8 mouse cellular contexts compared by ENCODE assay signal in the genomic region with DNA sequence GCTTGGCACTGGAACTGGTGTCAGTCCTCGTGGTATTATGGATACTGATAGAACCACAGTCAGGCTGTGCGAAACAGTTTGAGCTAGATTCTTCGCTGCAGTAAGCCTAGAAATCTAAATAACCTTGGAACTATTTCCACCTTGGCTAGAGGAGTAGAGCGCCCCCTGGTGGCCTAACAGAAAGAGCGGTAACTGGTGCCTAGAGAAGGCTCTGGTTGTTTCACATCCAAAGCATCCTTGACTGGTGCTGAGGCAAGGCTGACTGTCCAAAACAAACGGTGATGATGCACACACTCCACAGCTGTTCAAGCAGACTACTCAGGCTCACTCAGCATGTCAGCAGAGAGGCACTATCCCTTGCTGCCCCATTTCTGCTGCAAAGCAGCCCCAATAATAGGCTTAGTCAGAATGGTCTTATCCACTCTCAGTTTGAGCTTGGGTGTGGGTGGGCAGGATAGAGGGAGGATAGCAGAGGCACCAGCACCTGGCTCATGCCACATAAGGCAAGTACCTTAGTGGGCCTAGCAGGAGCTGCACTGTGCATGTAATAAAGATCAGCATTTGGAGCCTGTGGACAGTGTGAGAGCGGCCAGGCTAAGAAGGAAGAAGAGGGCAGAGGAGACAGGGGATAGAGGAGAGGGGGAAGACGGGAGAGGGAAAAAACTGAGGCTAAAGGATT. TPM values are rescaled to one million over a fixed set of nuclear protein-coding genes. Genes with fewer than 3 reads are reported as not detected.
A peak's percentile ranks its signal among the peaks of the same experiment; 100 is the strongest.
DNase-seq lines count a peak whose midpoint lies in the region; ATAC-seq lines count a peak whose summit lies in the region.

No protein-coding gene starts in this region.

- ATAC-seq in cerebellum, adult (ENCODE audit: insufficient number of reproducible peaks, low FRiP score, low TSS enrichment): peak; percentile 71
- ATAC-seq in forebrain, embryonic 14.5 days: peak; percentile 69
- peak; percentile 73 for ATAC-seq in hindbrain, embryonic 16.5 days

- peaks cover 23% of the 10 kb centered on the region for H3K36me3 ChIP-seq in forebrain, embryonic 14.5 days (ENCODE audit: control insufficient read depth, insufficient read depth, low read length)
- peaks cover 17% of the 10 kb centered on the region for H3K36me3 ChIP-seq in hindbrain, embryonic 16.5 days (ENCODE audit: control insufficient read depth, insufficient read depth, low read length)

- WGBS in forebrain, embryonic 14.5 days: 37% methylated on average over 8 of the region's 8 CpGs
- 29% methylated on average over 8 of the region's 8 CpGs for WGBS in hindbrain, embryonic 16.5 days

- H3K27me3 ChIP-seq in forebrain, embryonic 14.5 days (replicated peaks; ENCODE audit: control insufficient read depth, insufficient read depth, low read length): no peaks in the 10 kb centered on the region
- no peaks in the 10 kb centered on the region for H3K27me3 ChIP-seq in hindbrain, embryonic 16.5 days (replicated peaks; ENCODE audit: control insufficient read depth, insufficient read depth, low read length)

- H3K4me2 ChIP-seq in forebrain, embryonic 14.5 days (ENCODE audit: low read length): no peak overlapping the region
- H3K4me2 ChIP-seq in hindbrain, embryonic 16.5 days (ENCODE audit: low read length): no peak overlapping the region

- H3K27ac ChIP-seq in forebrain, embryonic 14.5 days (ENCODE audit: low read depth, low read length): no peak overlapping the region
- H3K27ac ChIP-seq in hindbrain, embryonic 16.5 days (ENCODE audit: low read depth, low read length): no peak overlapping the region

- no peak overlapping the region for H3K4me3 ChIP-seq in forebrain, embryonic 14.5 days (ENCODE audit: low read depth, low read length)
- no peak overlapping the region for H3K4me3 ChIP-seq in hindbrain, embryonic 16.5 days (ENCODE audit: low read length)

- H3K9me3 ChIP-seq in forebrain, embryonic 14.5 days (replicated peaks; ENCODE audit: control insufficient read depth, low read length): no peaks in the 10 kb centered on the region
- H3K9me3 ChIP-seq in hindbrain, embryonic 16.5 days (ENCODE audit: control insufficient read depth, low read length): no peaks in the 10 kb centered on the region

- H3K9ac ChIP-seq in forebrain, embryonic 14.5 days (ENCODE audit: low read length): no peak overlapping the region
- no peak overlapping the region for H3K9ac ChIP-seq in hindbrain, embryonic 16.5 days (ENCODE audit: low read depth, low read length)

- DNase-seq in Muller cell, postnatal 12 days (ENCODE audit: inconsistent ontology term): peak; percentile 50
- peak; percentile 91 for DNase-seq in forebrain, embryonic 14.5 days (ENCODE audit: low spot score)
- DNase-seq in layer of hippocampus, postnatal 36 days: peak; percentile 61 to 68
- DNase-seq in lung, postnatal 36 days: peak; percentile 84
- DNase-seq in retina, postnatal 7 days (ENCODE audit: low read depth, low spot score): peak; percentile 70
- DNase-seq in urinary bladder, postnatal 36 days (ENCODE audit: low spot score in 2 of 2): peak; percentile 54 to 69

- no peaks in the 10 kb centered on the region for H3K4me1 ChIP-seq in forebrain, embryonic 14.5 days (ENCODE audit: control insufficient read depth, insufficient read depth, low read length)
- no peaks in the 10 kb centered on the region for H3K4me1 ChIP-seq in hindbrain, embryonic 16.5 days (ENCODE audit: control insufficient read depth, insufficient read depth, low read depth, low read length)

RNA-seq across cellular contexts. Expression of gene Zbed3, which starts 23.7 kb away (rescaled TPM):
- polyA plus RNA-seq in forebrain, embryonic 14.5 days (2014; fragmentation: Nextera tagmentation; extraction: Ambion mirVana): 35.5 and 38.9 TPM in 2 replicates
- polyA plus RNA-seq in hindbrain, embryonic 16.5 days (2015; fragmentation: Nextera tagmentation; extraction: Ambion mirVana): 33.1 and 34.1 TPM in 2 replicates
- total RNA-seq in layer of hippocampus, postnatal 36 days (2021): 10 to 100 TPM; 11.9 to 14.8 TPM

RNA-seq across cellular contexts. Expression of gene Aggf1, which starts 28.0 kb away (rescaled TPM):
- polyA plus RNA-seq in forebrain, embryonic 14.5 days (2014; fragmentation: Nextera tagmentation; extraction: Ambion mirVana): 38.0 and 40.3 TPM in 2 replicates
- 31.4 and 33.0 TPM in 2 replicates for polyA plus RNA-seq in hindbrain, embryonic 16.5 days (2015; fragmentation: Nextera tagmentation; extraction: Ambion mirVana)
- 10 to 100 TPM; 49.3 to 49.7 TPM for total RNA-seq in layer of hippocampus, postnatal 36 days (2021)
